Mouse (Mus musculus) neural tube, embryonic 11.5 days (tissue): ENCODE results near the gene Bpifc. TPM values are rescaled to one million over a fixed set of nuclear protein-coding genes. Genes with fewer than 3 reads are reported as not detected.
A peak's percentile ranks its signal among the peaks of the same experiment; 100 is the strongest.

Source experiments
- ATAC-seq: fragments of 200-750 bp; cut with Nextera tagmentation; 2 replicates; pipeline ENCODE4 v1.8.0; 2017; ENCODE audit warnings: moderate number of reproducible peaks, mild to moderate bottlenecking, moderate TSS enrichment, moderate library complexity; ENCODE audit not compliant: insufficient read depth, low FRiP score, low TSS enrichment
- DNase-seq: peaks from one replicate; pipeline ENCODE4 v3.0.0-alpha.2; 2015; ENCODE audit warnings: low spot score
- H3K27ac ChIP-seq: fragments of 300-500 bp; sonication (generic); 2 replicates; pipeline ENCODE4 v1.5.1; 2014; ENCODE audit warnings: low read depth, mild to moderate bottlenecking, low read length
- H3K27me3 ChIP-seq: fragments of 300-500 bp; sonication (generic); 2 replicates; pipeline ENCODE4 v1.6.1; 2014; ENCODE audit warnings: mild to moderate bottlenecking, low read length, mixed read lengths; ENCODE audit not compliant: control insufficient read depth, insufficient read depth
- H3K36me3 ChIP-seq: fragments of 300-500 bp; sonication (generic); 2 replicates; pipeline ENCODE4 v1.6.1; 2014; ENCODE audit warnings: mild to moderate bottlenecking, low read length, moderate library complexity, mixed read lengths; ENCODE audit not compliant: control insufficient read depth, insufficient read depth
- H3K4me1 ChIP-seq: fragments of 300-500 bp; sonication (generic); 2 replicates; pipeline ENCODE4 v1.6.1; 2014; ENCODE audit warnings: low read length, mixed read lengths; ENCODE audit not compliant: control insufficient read depth, insufficient read depth
- H3K4me2 ChIP-seq: fragments of 300-500 bp; sonication (generic); 2 replicates; pipeline ENCODE4 v1.6.1; 2014; ENCODE audit warnings: low read depth, mild to moderate bottlenecking, moderate library complexity
- H3K4me3 ChIP-seq: fragments of 300-500 bp; sonication (generic); 2 replicates; pipeline ENCODE4 v1.5.1; 2014; ENCODE audit warnings: low read depth, low read length
- H3K9ac ChIP-seq: fragments of 300-500 bp; sonication (generic); 2 replicates; pipeline ENCODE4 v1.6.1; 2014; ENCODE audit warnings: mild to moderate bottlenecking, low read length
- H3K9me3 ChIP-seq: fragments of 300-500 bp; sonication (generic); 2 replicates; pipeline ENCODE4 v1.6.1; 2016; ENCODE audit warnings: low read length; ENCODE audit not compliant: control insufficient read depth
- WGBS: fragments of 180-500 bp; shearing (Covaris S2); extraction: QIAGEN DNeasy Blood & Tissue Kit; methylation state at CpG from one replicate; pipeline ENCODE4 v1.1.7; 2014; 5-methylcytosine and 5-hydroxymethylcytosine counted together
- polyA plus RNA-seq: library from polyadenylated mRNA; unstranded; fragments of >200 nt; fragmentation: Nextera tagmentation; extraction: Ambion mirVana; gene quantifications from 2 replicates; pipeline ENCODE4 v1.2.1, GENCODE M21; 2014

The Bpifc gene
- polyA plus RNA-seq, 1 experiment from 2014 or later, result not detected

GRCm38 (mm10) chr10:85968157-85968634 lies 43.5 kb downstream of the Bpifc start:
- Histone ChIP-seq H3K9ac (no peak overlapping the region), H3K4me1 (no peaks in the 10 kb centered on the region)
- no peak for ATAC-seq

DNA sequence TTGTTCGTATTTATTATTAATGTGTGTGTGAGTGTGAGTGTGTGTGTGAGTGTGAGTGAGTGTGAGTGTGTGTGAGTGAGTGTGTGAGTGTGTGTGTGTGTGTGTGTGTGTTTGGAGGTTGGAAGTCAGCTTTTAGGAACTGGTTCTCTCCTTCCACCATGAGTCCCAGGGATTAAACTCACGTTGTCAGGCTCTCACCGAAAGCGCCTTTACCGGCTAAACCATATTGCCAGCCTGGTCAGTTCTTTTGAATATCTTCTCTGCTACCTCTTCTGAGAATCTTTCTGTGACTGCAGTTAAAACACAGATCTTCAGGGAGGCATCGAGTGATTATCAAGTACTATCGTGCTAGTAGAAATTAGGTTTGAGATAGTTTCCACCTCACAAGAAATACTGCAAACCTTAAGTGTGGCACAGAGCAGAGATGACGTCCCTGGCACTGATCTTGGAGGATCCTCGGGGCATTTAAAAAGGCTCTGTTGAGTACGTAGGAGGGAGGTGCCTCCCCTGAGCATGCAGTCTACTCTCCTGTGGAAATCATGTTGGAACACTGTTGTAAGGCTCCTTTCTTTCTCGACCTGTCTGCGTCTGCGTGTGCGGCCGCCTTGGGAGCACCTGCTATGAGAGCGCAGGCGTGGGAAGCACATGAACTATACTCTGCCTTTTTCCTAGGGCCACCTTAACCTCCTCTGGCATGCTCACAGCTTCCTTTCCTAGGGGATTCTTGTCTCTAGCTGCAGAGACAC lies 44.1 kb downstream of the Bpifc start:
- Histone ChIP-seq H3K36me3 (no peaks in the 10 kb centered on the region), H3K9me3 (no peaks in the 10 kb centered on the region), H3K27me3 (no peaks in the 10 kb centered on the region), H3K4me3 (no peak overlapping the region), H3K27ac (no peak overlapping the region), H3K9ac (no peak overlapping the region), H3K4me1 (no peaks in the 10 kb centered on the region), H3K4me2 (no peak overlapping the region)
- WGBS, result 63% methylated on average over 17 of the region's 17 CpGs
- DNase-seq (no peak), ATAC-seq (0 out of 2 replicates have a peak, but pooled peaks have one; percentile 38)

More at GRCm38 (mm10) chr10:85968157-85968634, 43.5 kb downstream of the Bpifc start:
- WGBS, result 9% methylated on average over 7 of the region's 7 CpGs
- Histone ChIP-seq H3K27ac (no peak overlapping the region), H3K27me3 (no peaks in the 10 kb centered on the region), H3K4me2 (no peak overlapping the region), H3K36me3 (no peaks in the 10 kb centered on the region), H3K4me3 (no peak overlapping the region), H3K9me3 (no peaks in the 10 kb centered on the region)
- peak; percentile 83 for DNase-seq

- ATAC-seq (no peak), DNase-seq (no peak)
- Histone ChIP-seq H3K4me3 (no peak overlapping the region), H3K36me3 (no peaks in the 10 kb centered on the region), H3K4me2 (no peak overlapping the region), H3K9ac (no peak overlapping the region), H3K9me3 (no peaks in the 10 kb centered on the region), H3K27me3 (no peaks in the 10 kb centered on the region), H3K27ac (no peak overlapping the region), H3K4me1 (no peaks in the 10 kb centered on the region)
- 60% methylated on average over 2 of the region's 2 CpGs for WGBS
These were observed 45.2 kb downstream of the Bpifc start for GRCm38 (mm10) chr10:85966476-85966875.

DNA sequence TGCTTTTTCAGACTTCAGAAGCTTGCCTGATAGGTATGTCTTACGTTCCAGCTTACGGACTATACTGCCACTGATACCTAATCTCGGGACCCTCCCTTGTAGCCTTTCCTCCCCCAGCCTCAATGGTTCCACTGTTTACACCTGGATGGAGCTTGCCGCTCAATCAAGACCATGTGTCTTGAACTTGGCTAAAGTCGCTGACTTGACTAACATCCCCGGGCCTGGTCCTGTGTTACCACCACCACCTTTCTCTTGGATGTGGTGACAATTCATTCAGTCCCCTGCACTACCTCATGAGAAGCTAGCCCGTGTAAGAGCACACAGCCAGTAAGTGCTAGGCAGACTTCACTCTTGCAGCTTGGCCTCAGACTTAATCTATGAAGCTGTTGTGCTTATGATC lies 47.4 kb downstream of the Bpifc start:
- Histone ChIP-seq H3K9ac (no peak overlapping the region), H3K4me1 (no peaks in the 10 kb centered on the region), H3K9me3 (no peaks in the 10 kb centered on the region), H3K4me2 (no peak overlapping the region), H3K4me3 (no peak overlapping the region), H3K36me3 (no peaks in the 10 kb centered on the region), H3K27ac (no peak overlapping the region), H3K27me3 (no peaks in the 10 kb centered on the region)
- no peak for DNase-seq
- ATAC-seq, result no peak
- 87% methylated on average over 7 of the region's 7 CpGs for WGBS

DNA sequence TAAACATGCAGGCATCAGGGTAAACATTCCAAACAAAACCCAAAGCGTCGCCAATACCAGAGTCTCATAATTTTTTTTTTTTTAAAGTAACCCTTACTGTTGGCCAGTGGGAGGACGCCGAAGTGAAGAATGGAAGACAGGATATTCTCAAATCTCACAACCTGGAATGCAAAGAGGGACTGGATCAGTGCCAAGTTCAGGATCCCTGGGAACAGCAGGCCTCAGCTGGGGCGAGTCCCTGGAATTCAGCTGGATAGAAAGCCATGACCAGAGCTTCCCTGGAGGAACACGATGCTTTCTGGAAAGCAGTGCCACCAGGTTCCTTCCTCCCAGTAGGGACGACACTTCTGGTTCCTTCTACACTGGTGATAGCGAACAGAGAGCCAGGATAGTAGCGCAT lies 48.8 kb downstream of the Bpifc start:
- WGBS, result 73% methylated on average over 9 of the region's 9 CpGs
- Histone ChIP-seq H3K9me3 (no peaks in the 10 kb centered on the region), H3K4me2 (no peak overlapping the region), H3K36me3 (no peaks in the 10 kb centered on the region), H3K4me1 (no peaks in the 10 kb centered on the region), H3K27me3 (no peaks in the 10 kb centered on the region), H3K9ac (no peak overlapping the region), H3K27ac (no peak overlapping the region), H3K4me3 (no peak overlapping the region)
- ATAC-seq (no peak), DNase-seq (no peak)

DNA sequence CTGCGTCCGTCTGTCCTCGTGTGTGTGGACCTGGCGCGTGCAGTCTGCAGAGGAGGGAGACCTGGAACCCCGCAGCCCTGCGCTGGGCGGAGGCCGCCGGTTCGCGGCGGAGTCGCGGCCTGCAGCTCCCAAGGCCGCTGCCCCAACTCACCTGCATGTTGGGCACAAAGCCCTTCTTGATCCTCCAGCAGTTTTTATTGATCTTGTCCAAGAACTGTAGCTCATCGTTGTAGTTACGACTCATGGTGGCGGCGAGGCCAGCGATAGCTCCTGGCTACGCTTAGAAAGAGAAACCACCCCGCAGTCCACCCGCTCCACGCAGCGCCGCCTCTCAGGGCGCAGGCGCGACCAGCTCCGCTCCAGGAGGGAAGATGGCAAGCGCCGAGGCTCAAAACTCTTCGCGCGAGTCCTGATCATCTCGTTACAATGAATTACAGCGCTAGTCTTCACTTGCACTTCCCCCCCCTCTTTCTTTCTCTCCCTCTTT lies 54.2 kb downstream of the Bpifc start, which contains the start of gene Rtcb:
Gene Rtcb, minus strand, starts transcription at position 360 of the 487 bp plus-strand sequence.
- Histone ChIP-seq H3K36me3 (peaks cover 4% of the 10 kb centered on the region; the same call in 1 of the 2 replicates), H3K4me2 (peak within 1 kb of the TSS; percentile 80), H3K27ac (peak within 1 kb of the TSS; percentile 51; the same call in 1 of the 2 replicates), H3K9me3 (no peaks in the 10 kb centered on the region), H3K27me3 (no peaks in the 10 kb centered on the region), H3K9ac (peak within 1 kb of the TSS; percentile 85), H3K4me1 (no peaks in the 10 kb centered on the region), H3K4me3 (peak within 1 kb of the TSS; percentile 88)
- ATAC-seq (peak; percentile 88), DNase-seq (peak; percentile 97)
- WGBS, result under 1% methylated on average over 38 of the region's 38 CpGs

- Histone ChIP-seq H3K4me1 (no peaks in the 10 kb centered on the region), H3K9ac (peak overlapping the region; percentile 85), H3K27ac (peak overlapping the region; percentile 51; the same call in 1 of the 2 replicates), H3K4me2 (peak overlapping the region; percentile 80), H3K4me3 (peak overlapping the region; percentile 88), H3K36me3 (peaks cover 4% of the 10 kb centered on the region; the same call in 1 of the 2 replicates), H3K9me3 (no peaks in the 10 kb centered on the region), H3K27me3 (no peaks in the 10 kb centered on the region)
- DNase-seq (no peak), ATAC-seq (no peak)
- 7% methylated on average over 20 of the region's 20 CpGs for WGBS
These were observed 54.8 kb downstream of the Bpifc start for GRCm38 (mm10) chr10:85956871-85957419.

DNA sequence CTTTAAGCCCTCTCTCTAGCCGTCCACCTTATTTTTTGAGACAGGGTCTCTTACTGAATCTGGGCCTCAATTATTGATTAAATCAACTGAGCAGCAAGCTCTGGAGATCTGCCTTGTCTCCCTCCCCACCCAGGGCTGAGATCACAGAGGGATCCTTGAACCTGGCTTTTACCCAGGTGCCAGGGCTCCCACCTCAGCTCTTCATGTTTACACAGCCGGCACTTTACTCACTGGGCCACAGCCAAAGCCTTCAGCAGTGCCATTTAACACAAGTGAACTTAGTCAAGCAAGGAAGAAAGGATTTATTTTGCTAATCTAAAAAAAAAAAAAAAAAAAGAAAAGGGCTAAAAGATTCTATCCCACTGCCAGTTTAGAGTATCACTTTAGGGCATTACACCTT lies 57.3 kb downstream of the Bpifc start:
- no peaks in the 10 kb centered on the region for H3K9me3 ChIP-seq
- no peak overlapping the region for H3K4me2 ChIP-seq
- ATAC-seq (no peak), DNase-seq (no peak)
- 90% methylated on average over 2 of the region's 2 CpGs for WGBS
- no peak overlapping the region for H3K4me3 ChIP-seq
- H3K27ac ChIP-seq, result no peak overlapping the region
- no peaks in the 10 kb centered on the region for H3K4me1 ChIP-seq
- peaks cover 9% of the 10 kb centered on the region; the same call in 1 of the 2 replicates for H3K36me3 ChIP-seq
- no peak overlapping the region for H3K9ac ChIP-seq
- no peaks in the 10 kb centered on the region for H3K27me3 ChIP-seq
